Mouse (Mus musculus) midbrain, embryonic 13.5 days (tissue): ENCODE measurements at regions not wholly inside any gene's neighbourhood (a gene's known extent, or its start where the extent isn't known, plus 50 kb on each side); places are given as distances from the start of the nearest gene placed in this dataset.

Experiments
- ATAC-seq: fragments of 200-750 bp; cut with Nextera tagmentation; 2 replicates; pipeline ENCODE4 v1.8.0; 2017; ENCODE audit warnings: mild to moderate bottlenecking, moderate TSS enrichment, moderate library complexity
- H3K27ac ChIP-seq: fragments of 300-500 bp; sonication (generic); 2 replicates; pipeline ENCODE4 v1.5.1; 2015; ENCODE audit warnings: inconsistent platforms, mild to moderate bottlenecking, moderate library complexity
- H3K27me3 ChIP-seq: fragments of 300-500 bp; sonication (generic); 2 replicates; pipeline ENCODE4 v1.6.1; 2015; ENCODE audit warnings: mild to moderate bottlenecking, inconsistent platforms
- H3K36me3 ChIP-seq: fragments of 300-500 bp; sonication (generic); 2 replicates; pipeline ENCODE4 v1.6.1; 2015; ENCODE audit warnings: mild to moderate bottlenecking, inconsistent platforms
- H3K4me1 ChIP-seq: fragments of 300-500 bp; sonication (generic); replicated peaks from 2 replicates; pipeline ENCODE4 v1.6.1; 2015; ENCODE audit warnings: inconsistent platforms
- H3K4me2 ChIP-seq: fragments of 300-500 bp; sonication (generic); replicated peaks from 2 replicates; pipeline ENCODE4 v1.6.1; 2015; ENCODE audit warnings: moderate library complexity, mild to moderate bottlenecking, inconsistent platforms
- H3K4me3 ChIP-seq: fragments of 300-500 bp; sonication (generic); replicated peaks from 2 replicates; pipeline ENCODE4 v1.5.1; 2015; ENCODE audit warnings: mild to moderate bottlenecking, inconsistent platforms
- H3K9ac ChIP-seq: fragments of 300-500 bp; sonication (generic); replicated peaks from 2 replicates; pipeline ENCODE4 v1.6.1; 2015; ENCODE audit warnings: mild to moderate bottlenecking, inconsistent platforms
- H3K9me3 ChIP-seq: fragments of 300-500 bp; sonication (generic); 2 replicates; pipeline ENCODE4 v1.6.1; 2016; ENCODE audit warnings: mild to moderate bottlenecking, inconsistent platforms
- WGBS: fragments of 180-500 bp; shearing (Covaris S2); methylation state at CpG from one replicate; pipeline ENCODE4 v1.1.7; 2015; 5-methylcytosine and 5-hydroxymethylcytosine counted together

DNA sequence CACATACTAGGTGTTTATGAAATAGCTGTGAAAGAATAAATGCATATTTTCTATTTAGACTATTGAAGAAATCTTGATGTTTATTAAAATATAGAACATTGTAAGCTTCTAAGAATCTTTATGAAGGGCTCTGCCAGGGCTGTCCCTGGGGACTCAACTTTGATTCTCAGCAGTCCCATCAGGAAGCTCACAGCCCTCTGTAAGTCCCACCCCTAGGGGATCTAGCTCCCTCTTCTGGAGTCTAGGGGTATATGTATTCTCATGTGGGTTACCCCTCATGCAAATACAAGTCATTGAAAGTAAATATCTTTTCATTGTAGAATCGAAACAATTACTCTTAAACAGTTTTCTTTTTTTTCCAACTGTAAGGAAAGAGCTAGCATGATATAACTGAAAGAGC, 521.6 kb downstream of the Nfib start:
- WGBS, result 100% methylated on average over 1 of the region's 1 CpGs
- no peak overlapping the region for H3K4me3 ChIP-seq
- H3K36me3 ChIP-seq, result no peaks in the 10 kb centered on the region
- no peak overlapping the region for H3K27ac ChIP-seq
- no peak overlapping the region for H3K9ac ChIP-seq
- H3K4me1 ChIP-seq, result no peaks in the 10 kb centered on the region
- no peaks in the 10 kb centered on the region for H3K9me3 ChIP-seq
- H3K27me3 ChIP-seq, result no peaks in the 10 kb centered on the region
- no peak for ATAC-seq
- H3K4me2 ChIP-seq, result no peak overlapping the region

DNA sequence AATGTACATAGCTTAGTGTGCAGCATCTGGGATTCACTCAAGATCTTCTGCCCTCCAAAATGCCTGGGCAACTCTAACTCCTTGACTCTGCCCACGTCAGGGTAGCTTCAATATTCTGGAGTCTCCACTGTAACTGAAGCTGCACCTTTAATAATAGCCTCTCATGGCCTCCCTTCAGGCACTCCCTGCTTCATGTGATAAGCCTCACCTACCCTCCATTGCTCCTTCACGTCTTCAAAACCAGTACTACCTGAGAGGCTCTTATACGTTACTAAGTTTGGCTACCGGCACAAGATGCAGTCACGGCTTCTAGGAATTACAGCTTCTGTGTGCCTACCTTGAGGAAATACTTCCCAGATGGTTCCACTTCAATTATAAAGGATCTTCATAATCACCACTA, 527.4 kb downstream of the Nfib start:
- Histone ChIP-seq H3K9ac (no peak overlapping the region), H3K27ac (no peak overlapping the region), H3K36me3 (no peaks in the 10 kb centered on the region), H3K4me3 (no peak overlapping the region), H3K27me3 (no peaks in the 10 kb centered on the region), H3K9me3 (no peaks in the 10 kb centered on the region), H3K4me2 (no peak overlapping the region), H3K4me1 (no peaks in the 10 kb centered on the region)
- 92% methylated on average over 5 of the region's 5 CpGs for WGBS
- ATAC-seq, result no peak

DNA sequence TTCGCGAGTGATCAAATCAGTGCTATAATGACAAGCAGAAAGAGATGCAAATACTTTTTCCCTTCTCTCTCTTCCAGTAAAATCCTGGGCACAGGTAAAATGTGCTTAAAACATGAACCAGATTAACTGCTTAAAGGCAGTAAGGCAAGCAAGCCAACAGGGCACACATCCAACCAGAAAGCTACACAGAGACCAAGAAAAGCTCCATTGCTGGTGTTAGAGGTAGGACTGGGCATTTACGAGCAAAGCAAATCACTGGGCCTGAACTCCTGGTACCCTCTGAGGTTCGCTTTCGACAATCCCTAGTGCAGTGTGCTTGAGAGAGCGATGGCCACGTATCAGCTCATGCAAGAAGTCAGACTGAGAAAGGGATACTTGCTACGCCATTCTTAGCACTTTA, 528.8 kb downstream of the Nfib start:
- no peak overlapping the region for H3K4me2 ChIP-seq
- 97% methylated on average over 8 of the region's 8 CpGs for WGBS

DNA sequence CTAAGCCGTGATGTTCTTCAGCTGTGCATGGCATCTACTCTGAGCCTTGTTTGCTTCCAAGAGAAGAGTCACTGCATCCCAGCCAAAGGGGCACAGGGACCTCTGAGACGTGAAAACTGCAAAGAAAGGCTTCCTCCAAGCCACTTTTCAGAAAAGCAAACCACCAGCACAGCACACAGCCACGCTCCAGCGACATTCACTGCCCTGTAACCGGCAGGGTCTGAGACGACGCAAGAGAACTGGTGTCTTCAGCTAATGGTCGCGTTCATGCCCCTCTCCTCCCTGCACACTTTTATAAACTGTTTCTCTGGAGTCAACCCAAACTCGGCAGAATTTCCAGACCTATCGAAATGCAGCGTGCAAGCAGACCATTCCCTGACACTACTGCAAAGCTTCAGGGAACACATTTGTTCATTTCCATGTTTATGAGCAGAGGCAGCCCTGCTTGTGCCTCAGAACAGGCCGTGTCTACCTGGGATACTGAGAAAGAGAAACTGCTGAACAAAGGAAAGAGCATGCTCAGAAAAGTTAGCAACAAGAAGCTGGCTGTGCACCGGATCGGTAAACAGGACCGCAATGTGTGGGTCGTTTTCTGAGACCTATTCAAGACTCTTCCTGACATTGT, 532.0 kb downstream of the Nfib start:
- 81% methylated on average over 17 of the region's 17 CpGs for WGBS
- Histone ChIP-seq H3K27me3 (no peaks in the 10 kb centered on the region), H3K4me2 (no peak overlapping the region), H3K27ac (no peak overlapping the region), H3K9ac (no peak overlapping the region), H3K9me3 (no peaks in the 10 kb centered on the region), H3K36me3 (no peaks in the 10 kb centered on the region), H3K4me3 (no peak overlapping the region), H3K4me1 (no peaks in the 10 kb centered on the region)
- ATAC-seq, result no peak

More for the DNA sequence above, 528.8 kb downstream of the Nfib start:
- no peaks in the 10 kb centered on the region for H3K9me3 ChIP-seq
- H3K27me3 ChIP-seq, result no peaks in the 10 kb centered on the region
- no peak overlapping the region for H3K27ac ChIP-seq
- H3K36me3 ChIP-seq, result no peaks in the 10 kb centered on the region
- H3K4me1 ChIP-seq, result no peaks in the 10 kb centered on the region
- H3K4me3 ChIP-seq, result no peak overlapping the region
- no peak for ATAC-seq
- H3K9ac ChIP-seq, result no peak overlapping the region

DNA sequence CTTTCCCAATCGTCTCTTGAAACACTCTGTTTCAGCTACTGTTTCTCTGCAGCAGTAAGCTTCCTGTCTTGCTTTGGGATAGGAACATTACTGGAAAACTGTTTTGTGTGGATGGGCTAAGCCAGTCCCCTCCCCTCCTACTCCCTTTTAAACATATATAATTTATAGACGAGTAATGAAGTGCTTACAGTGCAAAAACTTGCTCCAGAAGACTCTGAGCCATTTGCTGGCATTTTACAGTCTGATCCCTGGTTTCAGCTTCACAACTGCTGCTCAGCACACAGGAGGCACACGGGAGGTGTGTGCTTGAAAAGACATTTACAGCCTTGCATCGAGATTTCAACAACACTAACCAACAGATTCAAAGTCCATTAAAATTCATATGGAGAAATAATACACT, 534.6 kb downstream of the Nfib start:
- Histone ChIP-seq H3K4me3 (no peak overlapping the region), H3K4me1 (no peaks in the 10 kb centered on the region), H3K27me3 (no peaks in the 10 kb centered on the region), H3K36me3 (no peaks in the 10 kb centered on the region), H3K27ac (no peak overlapping the region), H3K4me2 (no peak overlapping the region), H3K9me3 (no peaks in the 10 kb centered on the region), H3K9ac (no peak overlapping the region)
- no peak for ATAC-seq
- 75% methylated on average over 4 of the region's 4 CpGs for WGBS

DNA sequence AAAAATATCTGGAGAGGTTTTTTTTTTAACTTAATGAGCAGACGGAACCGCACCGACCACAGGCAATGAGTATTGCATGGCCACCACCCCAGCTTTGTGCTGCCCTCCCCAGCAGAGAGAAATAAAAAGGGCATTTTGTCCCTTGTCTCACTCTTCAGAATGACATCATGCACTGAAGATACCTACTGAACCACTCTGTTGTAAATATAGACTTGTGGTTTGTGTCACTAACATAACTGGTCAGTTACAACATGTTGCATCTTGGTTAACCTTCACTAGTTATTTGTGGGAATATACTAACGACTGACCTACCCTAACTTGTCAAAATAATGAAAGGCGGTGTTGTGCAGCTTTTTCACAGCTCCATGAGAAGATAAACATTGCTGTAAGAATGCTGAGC, 537.5 kb downstream of the Nfib start:
- no peaks in the 10 kb centered on the region for H3K9me3 ChIP-seq
- ATAC-seq, result no peak
- H3K36me3 ChIP-seq, result no peaks in the 10 kb centered on the region
- no peak overlapping the region for H3K9ac ChIP-seq
- H3K27me3 ChIP-seq, result no peaks in the 10 kb centered on the region
- H3K4me2 ChIP-seq, result no peak overlapping the region
- no peak overlapping the region for H3K4me3 ChIP-seq
- no peaks in the 10 kb centered on the region for H3K4me1 ChIP-seq
- H3K27ac ChIP-seq, result no peak overlapping the region
- 87% methylated on average over 5 of the region's 5 CpGs for WGBS

DNA sequence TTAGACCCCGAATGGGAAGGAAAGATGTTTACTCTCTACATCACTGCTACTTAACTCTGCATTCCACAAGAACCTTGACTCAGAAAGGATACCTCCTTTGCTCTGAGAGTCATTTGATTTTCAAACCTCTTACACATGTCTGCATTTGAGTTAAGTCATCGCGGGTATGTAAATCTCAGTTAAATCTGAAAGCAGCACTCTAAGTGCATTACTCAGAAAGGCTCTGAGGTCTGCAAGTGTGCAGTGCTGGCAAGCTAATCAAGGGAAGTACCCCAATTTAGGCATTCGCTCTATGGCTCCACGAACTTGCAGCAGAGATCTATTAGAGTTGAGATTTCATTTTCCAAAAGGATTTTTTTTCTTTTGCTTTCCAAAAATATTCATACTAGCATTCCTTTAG, 538.2 kb downstream of the Nfib start:
- Histone ChIP-seq H3K4me3 (no peak overlapping the region), H3K4me1 (no peaks in the 10 kb centered on the region), H3K27ac (no peak overlapping the region), H3K27me3 (no peaks in the 10 kb centered on the region), H3K9ac (no peak overlapping the region), H3K36me3 (no peaks in the 10 kb centered on the region), H3K4me2 (no peak overlapping the region), H3K9me3 (no peaks in the 10 kb centered on the region)
- WGBS, result 77% methylated on average over 5 of the region's 5 CpGs
- ATAC-seq, result no peak

DNA sequence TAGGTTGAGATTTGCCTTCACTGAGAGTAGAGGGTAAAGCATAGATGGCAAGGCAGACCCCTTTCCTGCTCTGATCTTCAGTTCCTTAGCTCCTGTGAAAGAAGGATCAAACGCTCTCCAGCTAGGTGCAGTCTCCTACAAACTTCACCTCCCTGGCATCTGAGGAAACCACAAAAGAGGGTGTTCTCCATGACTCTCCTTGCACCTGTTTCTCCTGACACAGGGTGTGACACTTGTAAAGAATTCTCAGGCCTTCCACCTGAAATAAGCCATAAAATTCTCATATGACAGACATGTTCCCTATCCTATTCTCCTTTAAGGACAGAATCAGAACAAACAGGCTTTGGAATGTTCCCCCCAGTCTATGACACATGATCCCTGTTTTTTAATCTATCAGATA, 538.7 kb downstream of the Nfib start:
- H3K27ac ChIP-seq, result no peak overlapping the region
- 91% methylated on average over 1 of the region's 1 CpGs for whole genome bisulfite sequencing
- H3K9ac ChIP-seq, result no peak overlapping the region
- no peaks in the 10 kb centered on the region for H3K9me3 ChIP-seq
- no peak for ATAC-seq
- no peak overlapping the region for H3K4me2 ChIP-seq
- H3K27me3 ChIP-seq, result no peaks in the 10 kb centered on the region
- no peaks in the 10 kb centered on the region for H3K4me1 ChIP-seq
- H3K36me3 ChIP-seq, result no peaks in the 10 kb centered on the region
- H3K4me3 ChIP-seq, result no peak overlapping the region

DNA sequence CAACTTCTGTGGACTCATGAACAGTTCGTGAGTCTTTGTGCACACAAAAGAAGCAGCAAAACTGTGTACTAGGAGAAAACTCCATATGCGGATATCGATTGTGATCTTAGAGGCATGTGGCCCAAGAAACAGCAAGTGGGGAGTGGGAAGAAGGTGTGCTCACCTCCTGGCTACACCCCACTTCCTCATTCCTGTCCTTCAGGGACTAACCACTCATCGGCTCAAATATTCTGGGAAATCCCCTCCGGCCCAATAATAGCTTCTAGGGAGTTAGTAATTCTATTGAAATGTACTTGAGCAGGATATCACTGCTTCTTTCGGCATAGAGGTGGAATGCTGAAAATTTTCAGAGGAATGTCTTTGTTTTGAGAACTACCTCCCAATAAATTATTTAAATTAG, 539.5 kb downstream of the Nfib start:
- H3K27me3 ChIP-seq, result no peaks in the 10 kb centered on the region
- H3K9ac ChIP-seq, result no peak overlapping the region
- 92% methylated on average over 6 of the region's 6 CpGs for WGBS
- H3K4me2 ChIP-seq, result no peak overlapping the region
- no peaks in the 10 kb centered on the region for H3K9me3 ChIP-seq
- H3K4me3 ChIP-seq, result no peak overlapping the region
- no peak for ATAC-seq
- H3K36me3 ChIP-seq, result no peaks in the 10 kb centered on the region
- no peaks in the 10 kb centered on the region for H3K4me1 ChIP-seq
- no peak overlapping the region for H3K27ac ChIP-seq

DNA sequence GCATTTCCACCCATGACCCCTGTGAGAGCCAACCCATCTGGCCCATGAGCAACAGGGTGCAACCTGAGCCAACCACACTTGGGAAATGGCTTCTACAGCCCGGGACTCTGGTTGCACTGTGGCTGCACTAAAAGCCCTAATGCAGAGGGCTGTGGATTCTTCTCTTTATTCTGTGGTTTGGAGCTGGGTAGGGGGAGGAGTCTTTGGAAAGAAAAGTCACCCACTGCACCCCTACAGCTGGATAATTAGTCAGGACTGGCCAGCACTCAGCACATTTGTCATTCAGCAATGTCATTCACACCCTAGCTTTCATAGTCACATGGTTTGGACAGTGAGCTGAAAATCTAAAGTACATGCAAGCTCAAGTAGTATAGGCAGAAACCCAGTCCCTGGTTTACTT, 541.5 kb downstream of the Nfib start:
- Histone ChIP-seq H3K4me2 (no peak overlapping the region), H3K9me3 (no peaks in the 10 kb centered on the region), H3K27ac (no peak overlapping the region), H3K4me3 (no peak overlapping the region), H3K9ac (no peak overlapping the region), H3K4me1 (no peaks in the 10 kb centered on the region), H3K27me3 (no peaks in the 10 kb centered on the region), H3K36me3 (no peaks in the 10 kb centered on the region)
- no peak for ATAC-seq
- 62% methylated on average over 1 of the region's 1 CpGs for WGBS

DNA sequence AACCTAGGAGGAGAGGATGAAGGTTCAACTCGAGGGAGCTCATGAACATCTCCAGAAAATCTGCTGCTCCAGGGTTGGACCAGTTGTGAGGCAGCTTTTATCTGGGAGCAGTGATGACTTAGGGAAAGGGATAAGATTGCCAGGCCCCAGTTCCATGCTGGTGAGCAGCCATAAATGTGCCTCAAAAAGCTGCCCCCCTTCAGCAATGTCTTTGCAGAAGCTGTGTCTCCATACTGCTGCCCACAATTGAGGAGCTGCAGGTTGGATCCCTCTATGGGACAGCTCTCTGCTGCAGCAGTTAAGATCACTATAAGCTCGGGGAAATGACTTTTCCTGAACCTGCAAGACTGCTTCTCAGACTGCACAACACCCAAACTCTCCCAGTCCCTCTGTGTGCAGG, 543.7 kb downstream of the Nfib start:
- H3K4me2 ChIP-seq, result no peak overlapping the region
- H3K4me3 ChIP-seq, result no peak overlapping the region
- no peaks in the 10 kb centered on the region for H3K4me1 ChIP-seq
- H3K9ac ChIP-seq, result no peak overlapping the region
- H3K9me3 ChIP-seq, result no peaks in the 10 kb centered on the region
- 78% methylated on average over 2 of the region's 2 CpGs for WGBS
- H3K27ac ChIP-seq, result no peak overlapping the region
- no peaks in the 10 kb centered on the region for H3K27me3 ChIP-seq
- ATAC-seq, result no peak
- no peaks in the 10 kb centered on the region for H3K36me3 ChIP-seq

DNA sequence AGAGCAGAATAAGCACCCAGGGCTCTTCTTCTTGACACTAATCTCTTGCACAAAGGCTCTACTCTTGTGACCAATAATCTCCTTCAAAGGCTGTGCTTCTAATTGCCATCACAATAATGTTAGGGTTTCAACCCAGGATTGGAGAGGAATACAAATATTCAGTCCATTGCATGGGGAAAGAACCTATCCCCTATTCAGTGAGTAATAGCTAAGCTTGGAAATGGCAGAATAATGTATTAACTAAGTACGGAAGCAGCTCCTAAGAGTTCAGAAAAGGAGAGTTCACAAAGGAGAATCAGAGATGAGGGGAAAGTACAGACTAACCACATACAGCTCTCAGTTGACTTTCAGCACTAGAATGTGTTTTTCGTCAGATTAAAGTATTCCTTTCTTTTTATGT, 544.3 kb downstream of the Nfib start:
- WGBS, result 67% methylated on average over 2 of the region's 2 CpGs
- no peak for ATAC-seq
- no peak overlapping the region for H3K9ac ChIP-seq

DNA sequence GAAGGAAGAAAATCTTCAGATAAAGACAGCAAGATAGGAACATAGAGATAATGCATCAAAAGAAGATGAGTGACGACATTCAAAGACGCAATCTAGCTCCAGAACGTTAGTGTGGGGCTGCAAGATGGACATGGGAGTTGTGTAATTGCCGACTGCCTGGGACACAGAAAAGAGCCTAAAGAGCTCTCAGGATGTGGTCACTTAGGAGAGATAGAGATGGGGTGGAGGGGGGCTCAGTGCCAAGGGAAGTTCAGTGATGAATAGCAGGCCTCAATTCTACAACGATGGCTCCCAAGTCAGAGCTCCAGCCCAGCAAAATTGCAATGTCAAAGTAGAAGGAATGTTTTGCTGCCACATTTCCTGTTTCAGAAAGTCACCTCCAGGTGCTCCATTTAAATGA, 545.3 kb downstream of the Nfib start:
- Histone ChIP-seq H3K4me1 (no peaks in the 10 kb centered on the region), H3K27ac (no peak overlapping the region), H3K9ac (no peak overlapping the region), H3K4me3 (no peak overlapping the region), H3K27me3 (no peaks in the 10 kb centered on the region), H3K36me3 (no peaks in the 10 kb centered on the region), H3K9me3 (no peaks in the 10 kb centered on the region), H3K4me2 (no peak overlapping the region)
- ATAC-seq, result no peak
- 81% methylated on average over 5 of the region's 5 CpGs for WGBS

More for the DNA sequence above, 544.3 kb downstream of the Nfib start:
- Histone ChIP-seq H3K9me3 (no peaks in the 10 kb centered on the region), H3K4me1 (no peaks in the 10 kb centered on the region), H3K27me3 (no peaks in the 10 kb centered on the region), H3K36me3 (no peaks in the 10 kb centered on the region), H3K4me2 (no peak overlapping the region), H3K27ac (no peak overlapping the region), H3K4me3 (no peak overlapping the region)
